Mouse (Mus musculus) neutrophil, adult 5-6 weeks (primary cell): ENCODE measurements around the gene Fhl2. TPM values are rescaled to one million over a fixed set of nuclear protein-coding genes. Genes with fewer than 3 reads are reported as not detected.

ENCODE experiments used
- ATAC-seq: fragments of 151-379, 151-347 bp; 2 replicates; pipeline ENCODE4 v1.8.0; 2017; ENCODE audit warnings: mild to moderate bottlenecking, moderate TSS enrichment; ENCODE audit not compliant: insufficient number of reproducible peaks, poor library complexity, low FRiP score, severe bottlenecking; ENCODE audit errors: extremely low read depth
- total RNA-seq: library from RNA; stranded (forward); fragments of 200-1000 nt; gene quantifications from 2 replicates; pipeline ENCODE4 v1.2.3, GENCODE M21; 2017

Fhl2 gene
- total RNA-seq, 1 experiment from 2014 or later: 0.47 TPM

GRCm38 (mm10) chr1:43074791-43075190, 122.0 kb downstream of the Fhl2 start:
- no peak for ATAC-seq

Other genes starting within 250 kb of the Fhl2 start
- gene Gpr45, start 244.1 kb downstream of the Fhl2 start, total RNA-seq: not detected in 2 replicates
- gene Tgfbrap1, start 98.3 kb downstream of the Fhl2 start, total RNA-seq: 18.5 and 19.8 TPM in 2 replicates
- gene AI597479, start 98.3 kb downstream of the Fhl2 start, total RNA-seq: 12.5 and 14.3 TPM in 2 replicates
- gene Nck2, start 247.6 kb upstream of the Fhl2 start, total RNA-seq: 18.2 and 18.9 TPM in 2 replicates